Mouse (Mus musculus): Measurements from ENCODE around the gene Fam129b. TPM values are rescaled to one million over a fixed set of nuclear protein-coding genes. Genes with fewer than 3 reads are reported as not detected.

Fam129b gene
- total RNA-seq, 2 experiments from 2014 or later, result 15.8 to 32.3 TPM

DNA sequence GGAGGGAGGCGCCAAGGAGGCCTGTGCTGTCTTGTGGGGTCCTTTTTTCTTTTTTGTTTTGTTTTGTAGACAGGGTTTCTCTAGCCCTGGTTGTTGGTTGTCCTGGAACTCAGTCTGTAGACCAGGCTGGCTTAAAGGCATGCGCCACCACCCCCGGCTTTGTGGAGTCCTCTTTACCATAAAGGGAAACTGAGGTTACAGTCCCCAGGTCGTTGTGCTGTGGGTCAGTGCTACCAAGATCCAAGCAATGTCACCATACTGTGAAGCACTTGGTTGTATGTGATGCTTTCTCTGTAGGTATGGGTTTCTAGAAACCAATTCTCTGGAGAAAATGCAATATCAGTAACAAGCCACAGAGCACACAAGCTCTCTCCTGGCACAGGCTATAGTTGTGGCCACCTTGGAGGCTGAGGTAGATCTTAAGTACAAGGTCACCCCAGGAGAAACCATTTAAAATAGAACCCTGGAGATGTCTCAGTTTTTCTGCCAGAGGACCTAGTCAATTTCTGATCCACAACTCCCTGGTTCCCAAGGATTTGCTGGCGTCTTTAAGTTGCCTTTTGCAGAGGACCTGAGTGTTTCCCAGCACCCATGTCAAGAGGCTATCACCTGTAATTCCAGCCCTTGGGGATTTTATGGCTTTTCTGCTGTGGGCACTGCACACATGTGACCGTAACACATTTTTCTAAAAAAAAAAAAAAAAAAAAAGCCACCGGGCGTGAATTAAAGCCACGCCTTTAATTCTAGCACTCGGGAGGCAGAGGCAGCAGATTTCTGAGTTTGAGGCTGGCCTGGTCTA is 88.9 kb downstream of the Fam129b start:
- no peak for DNase-seq

DNA sequence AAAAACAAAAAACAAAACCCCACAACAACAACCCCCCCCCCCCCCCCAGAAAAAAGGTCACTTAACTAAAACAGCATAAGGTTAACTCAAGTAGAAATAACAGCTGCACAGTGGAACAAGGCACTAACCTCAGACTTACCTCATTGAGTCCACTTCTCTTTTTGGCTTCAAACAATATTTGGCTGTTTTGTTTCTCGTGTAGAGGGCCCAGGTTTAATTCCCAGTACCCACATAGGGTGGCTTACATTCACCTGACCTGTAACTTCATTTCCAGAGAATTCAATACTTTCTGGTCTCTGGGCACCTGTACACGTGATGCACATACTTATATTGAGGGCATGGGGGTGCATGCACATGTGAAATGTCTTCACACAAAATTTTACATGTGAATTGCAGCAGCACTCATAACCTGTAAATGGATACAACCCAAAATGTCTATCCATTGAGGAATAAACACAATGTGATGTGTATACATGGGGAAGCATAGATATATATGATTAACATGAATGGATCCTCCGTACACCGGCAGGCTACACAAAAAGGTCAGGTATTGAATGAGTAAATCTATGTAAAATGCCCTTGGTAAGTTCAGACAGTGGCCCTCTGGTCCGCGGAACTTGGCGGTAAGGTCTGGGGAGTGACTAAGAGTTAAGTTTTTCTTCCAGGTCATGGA is 89.7 kb downstream of the Fam129b start:
- no peak for DNase-seq

DNA sequence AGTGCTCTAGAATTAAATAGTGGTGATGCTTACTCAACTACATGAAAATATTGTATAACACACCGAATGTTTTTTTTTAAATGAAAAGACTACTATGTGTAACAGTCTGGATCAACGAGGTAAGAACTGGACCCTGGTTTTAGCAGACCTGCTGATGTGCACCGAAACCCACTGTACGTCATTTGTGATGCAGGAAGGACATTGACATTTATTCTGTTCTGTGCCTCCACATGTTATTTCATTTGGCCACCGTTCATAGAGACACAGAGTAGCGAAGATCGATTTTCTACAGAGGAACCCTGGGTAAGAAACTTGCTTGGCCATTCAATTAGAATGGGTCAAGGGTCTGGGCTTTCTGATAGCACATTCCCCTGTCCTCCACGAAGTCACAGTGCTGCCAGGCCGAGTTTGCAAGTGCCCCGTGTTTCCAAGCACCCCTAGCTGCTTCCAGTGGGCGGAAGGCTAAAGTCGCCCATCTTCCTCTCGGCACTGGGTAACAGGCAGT is 90.3 kb downstream of the Fam129b start:
- DNase-seq, result no peak

DNA sequence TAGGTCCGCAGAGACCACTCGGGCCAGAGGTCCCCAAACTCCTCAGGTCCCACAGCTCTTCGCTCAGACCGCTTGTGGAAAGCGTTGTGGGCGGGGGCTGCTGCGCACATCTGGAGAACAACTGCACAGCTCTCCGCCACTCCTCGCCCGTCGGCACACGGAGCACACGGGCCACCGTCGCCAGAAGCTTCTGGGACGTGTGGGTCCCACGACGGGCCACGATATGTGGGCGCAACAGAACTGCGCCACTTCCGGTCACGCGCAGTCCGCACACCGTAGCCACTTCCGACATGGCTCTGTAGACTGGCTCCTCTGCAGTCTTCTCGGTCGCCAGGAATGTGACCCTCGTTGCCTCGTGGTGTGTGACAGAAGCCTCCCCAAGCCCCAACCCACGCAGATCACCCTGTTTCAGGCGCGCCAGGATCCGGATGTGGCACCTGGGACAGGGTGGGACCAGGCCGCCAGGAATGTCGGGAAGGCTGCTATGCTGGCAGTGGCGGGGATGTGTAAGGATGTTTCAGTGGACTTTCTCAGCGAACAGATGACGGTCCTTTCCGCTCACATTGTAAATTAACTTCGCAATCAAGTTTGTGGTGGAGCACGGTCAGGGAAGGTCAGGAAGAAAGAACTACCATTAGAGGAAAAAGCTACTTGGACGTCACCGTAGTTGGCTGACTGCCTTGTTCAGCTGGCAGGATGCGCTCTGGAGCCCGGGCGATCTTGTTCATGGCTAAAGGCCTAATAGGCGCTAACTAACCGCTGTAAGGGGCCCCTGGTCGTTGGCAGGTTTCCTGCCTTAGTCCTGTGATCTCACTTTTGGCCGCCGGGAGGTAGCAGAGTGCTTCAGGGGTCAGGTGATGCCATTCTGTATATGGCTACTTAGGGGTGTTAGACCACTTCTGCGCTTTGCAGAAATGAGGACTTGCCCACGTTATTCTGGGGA is 91.0 kb downstream of the Fam129b start:
- peak; percentile 91 for DNase-seq

DNA sequence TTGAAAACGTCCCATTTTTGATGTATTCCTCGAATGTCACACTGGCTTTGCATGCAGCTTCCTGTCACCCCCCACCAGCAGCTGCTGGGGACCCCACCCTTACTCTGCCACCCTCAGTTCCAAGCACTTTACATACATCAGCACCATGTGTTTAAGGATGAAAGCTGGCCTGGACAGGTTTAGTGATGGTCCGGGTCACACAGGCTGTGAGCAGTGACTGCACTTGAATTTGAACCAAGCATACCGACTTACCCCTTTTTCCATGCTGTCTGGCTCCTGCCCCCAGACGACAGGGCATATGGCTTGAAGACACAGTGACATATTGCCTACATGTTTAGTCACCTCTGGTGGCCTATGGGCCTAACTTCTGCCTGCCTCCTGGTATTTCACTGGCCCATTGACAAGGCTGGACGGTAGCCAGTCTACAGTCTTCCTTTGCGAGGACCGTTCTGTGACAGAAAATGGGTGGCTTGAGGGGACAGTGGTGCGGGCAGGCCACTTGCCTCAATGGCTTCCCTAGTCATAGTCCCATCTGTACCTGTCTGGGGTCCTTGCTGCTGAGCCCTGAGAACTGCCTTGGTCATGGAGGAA is 92.2 kb downstream of the Fam129b start:
- no peak for DNase-seq

DNA sequence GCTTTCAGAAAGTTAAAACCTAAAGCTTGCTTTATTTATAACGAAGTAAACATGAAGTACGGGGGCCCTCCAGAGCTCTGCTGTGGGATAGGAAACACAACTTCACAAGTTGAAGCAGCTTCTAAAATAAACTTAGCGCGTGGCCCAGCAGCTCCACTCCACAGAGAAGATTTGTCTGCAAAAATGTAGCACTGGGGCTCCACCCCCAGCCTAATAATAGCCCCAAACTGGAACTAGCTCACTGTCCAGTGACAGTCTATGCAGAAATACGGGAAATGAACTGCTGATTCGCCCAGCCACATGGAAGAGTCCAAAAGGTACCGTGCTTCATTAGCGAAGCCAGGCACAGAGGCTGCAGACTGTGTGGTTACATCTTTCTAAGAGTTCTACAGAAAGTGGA is 93.4 kb downstream of the Fam129b start:
- DNase-seq, result no peak

DNA sequence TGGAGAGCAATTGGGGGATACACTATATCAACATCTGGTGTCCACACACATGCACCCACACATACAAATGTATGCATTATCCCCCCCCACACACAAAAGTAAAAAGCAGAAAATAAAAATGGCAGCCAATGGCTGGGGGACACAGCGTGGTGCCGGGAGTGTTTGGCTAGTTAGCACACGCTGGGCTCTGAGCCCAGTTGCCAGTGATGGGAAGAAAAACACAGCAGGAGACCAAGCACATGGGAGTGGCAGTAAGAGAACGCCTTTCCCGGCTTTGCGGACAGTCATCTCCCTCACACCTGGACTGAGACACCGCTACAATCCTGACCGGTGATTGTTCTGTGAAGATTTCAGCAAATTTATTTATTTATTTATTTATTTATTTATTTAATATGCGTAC is 95.3 kb downstream of the Fam129b start:
- no peak for DNase-seq

DNA sequence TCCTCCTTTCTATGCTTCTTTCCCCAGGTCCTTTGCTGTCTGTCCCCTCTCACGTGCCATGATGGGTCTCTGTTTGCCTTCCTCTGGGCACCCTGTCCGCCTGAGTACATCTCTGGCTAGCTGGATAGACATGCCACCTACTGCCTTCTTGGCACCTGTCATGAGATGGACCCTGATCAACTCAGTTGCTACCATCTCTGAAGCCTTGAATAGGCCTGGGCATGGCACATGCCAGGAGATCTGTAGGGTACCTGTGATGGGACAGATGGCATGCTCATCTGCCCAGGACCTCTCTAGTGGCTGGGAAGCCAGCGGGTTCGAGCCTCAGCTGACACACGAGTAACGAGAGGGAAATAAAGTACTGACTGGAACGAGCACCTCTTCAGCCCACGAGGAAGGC is 98.3 kb downstream of the Fam129b start:
- no peak for DNase-seq

Other genes with a start within 250 kb of the Fam129b start
- 10 to 100 TPM; 96.0 to 97.8 TPM for gene Eng, start 229.5 kb upstream of the Fam129b start, total RNA-seq (2021)
- gene Fpgs, start 172.0 kb upstream of the Fam129b start, total RNA-seq (2021), result 10 to 100 TPM; 12.8 to 14.9 TPM
- 10 to 100 TPM; 74.7 to 76.3 TPM for gene Cdk9, start 163.0 kb upstream of the Fam129b start, total RNA-seq (2021)
- gene Sh2d3c, start 155.1 kb upstream of the Fam129b start, total RNA-seq (2021), result 10 to 100 TPM; 13.0 to 18.9 TPM
- gene 6330409D20Rik, start 135.1 kb upstream of the Fam129b start, total RNA-seq (2021), result not detected
- 10 to 100 TPM; 26.7 to 32.5 TPM for gene Tor2a, start 118.9 kb upstream of the Fam129b start, total RNA-seq (2021)
- under 1 TPM; 0.10 to 0.20 TPM for gene Ttc16, start 100.5 kb upstream of the Fam129b start, total RNA-seq (2021)
- 10 to 100 TPM in 1 of 2 experiments, 1 to 10 TPM in 1; 8.3 to 12.0 TPM for gene Ptrh1, start 100.3 kb upstream of the Fam129b start, total RNA-seq (2021)
- gene Cfap157, start 91.7 kb upstream of the Fam129b start, total RNA-seq (2021), result not detected
- gene Stxbp1, start 28.9 kb upstream of the Fam129b start, total RNA-seq (2021), result 10 to 100 TPM; 21.5 to 30.6 TPM
- 100 to 1,000 TPM; 165 to 189 TPM for gene Rpl12, start 85.4 kb downstream of the Fam129b start, total RNA-seq (2021)
- 10 to 100 TPM; 18.4 to 27.1 TPM for gene Lrsam1, start 85.5 kb downstream of the Fam129b start, total RNA-seq (2021)
- gene Slc2a8, start 106.0 kb downstream of the Fam129b start, total RNA-seq (2021), result 10 to 100 TPM; 18.8 to 19.4 TPM

All from adrenal gland, postnatal 36 days (tissue).